Mouse (Mus musculus) C2C12 (cell line): Measurements from ENCODE around the gene Cdan1.

ENCODE experiments used
- CEBPB ChIP-seq: IDR thresholded peaks from one replicate; pipeline ENCODE4 v1.6.1; 2011; ENCODE audit warnings: low read depth, mild to moderate bottlenecking, control low read depth, moderate library complexity
- CTCF ChIP-seq: IDR thresholded peaks from one replicate; pipeline ENCODE4 v1.5.1; 2011; ENCODE audit not compliant: control insufficient read depth, insufficient read depth, insufficient read length
- MAX ChIP-seq: IDR thresholded peaks from one replicate; pipeline ENCODE4 v1.6.1; 2011; ENCODE audit warnings: mild to moderate bottlenecking, control low read depth
- MYOD1 ChIP-seq: IDR thresholded peaks from one replicate; pipeline ENCODE4 v1.6.1; 2011; ENCODE audit warnings: low read depth; ENCODE audit not compliant: control insufficient read depth, insufficient read length
- USF1 ChIP-seq: IDR thresholded peaks from one replicate; pipeline ENCODE4 v1.6.1; 2011; ENCODE audit warnings: low read depth, mild to moderate bottlenecking, control low read depth, moderate library complexity

DNA sequence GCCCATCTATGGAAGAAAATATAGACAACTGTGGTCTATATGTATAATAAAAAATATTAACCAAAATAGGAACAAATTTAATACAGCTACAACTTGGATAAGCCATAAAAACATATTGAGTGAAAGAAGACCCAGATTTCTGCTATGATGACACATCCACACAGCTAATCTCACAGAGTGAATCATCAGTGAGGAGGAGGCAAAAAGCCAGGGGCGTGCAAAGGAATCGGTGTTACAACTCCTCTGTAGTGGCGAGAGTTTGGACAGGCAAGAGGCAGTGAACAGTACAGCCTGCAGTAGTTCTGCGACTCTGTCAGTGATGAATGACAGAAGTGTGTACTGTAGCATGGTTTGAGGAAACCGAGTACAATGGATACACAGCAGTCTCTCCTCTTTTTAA, 17.4 kb upstream of the Cdan1 start:
- TF ChIP-seq CTCF (no peak), CEBPB (peak; percentile 9), MAX (no peak), USF1 (no peak), MYOD1 (no peak)
